Mouse (Mus musculus) kidney, embryonic 14.5 days (tissue): Measurements from ENCODE around the gene BC035044. TPM values are rescaled to one million over a fixed set of nuclear protein-coding genes. Genes with fewer than 3 reads are reported as not detected.
"Not testable (repeated sequence)": the region's sequence is repeated elsewhere in the genome, so short reads cannot be mapped to it uniquely, and the experiment has no call there.

Source experiments
- ATAC-seq: fragments of 200-750 bp; cut with Nextera tagmentation; 2 replicates; pipeline ENCODE4 v1.8.0; 2017; ENCODE audit warnings: moderate number of reproducible peaks, mild to moderate bottlenecking, moderate TSS enrichment, moderate library complexity; ENCODE audit not compliant: low FRiP score, low TSS enrichment
- H3K27ac ChIP-seq: fragments of 300-500 bp; sonication (generic); 2 replicates; pipeline ENCODE4 v1.5.1; 2014; ENCODE audit warnings: low read depth, mild to moderate bottlenecking, low read length, moderate library complexity, mixed read lengths
- H3K27me3 ChIP-seq: fragments of 300-500 bp; sonication (generic); 2 replicates; pipeline ENCODE4 v1.6.1; 2014; ENCODE audit warnings: mild to moderate bottlenecking, low read length; ENCODE audit not compliant: control insufficient read depth, insufficient read depth
- H3K36me3 ChIP-seq: fragments of 300-500 bp; sonication (generic); 2 replicates; pipeline ENCODE4 v1.6.1; 2014; ENCODE audit warnings: low read length, mixed read lengths; ENCODE audit not compliant: control insufficient read depth, insufficient read depth
- H3K4me1 ChIP-seq: fragments of 300-500 bp; sonication (generic); 2 replicates; pipeline ENCODE4 v1.6.1; 2014; ENCODE audit warnings: low read length, mixed read lengths; ENCODE audit not compliant: control insufficient read depth, insufficient read depth
- H3K4me2 ChIP-seq: fragments of 300-500 bp; sonication (generic); replicated peaks from 2 replicates; pipeline ENCODE4 v1.6.1; 2014; ENCODE audit warnings: low read depth, mild to moderate bottlenecking, low read length
- H3K4me3 ChIP-seq: fragments of 300-500 bp; sonication (generic); 2 replicates; pipeline ENCODE4 v1.5.1; 2014; ENCODE audit warnings: mild to moderate bottlenecking, low read length
- H3K9ac ChIP-seq: fragments of 300-500 bp; sonication (generic); 2 replicates; pipeline ENCODE4 v1.6.1; 2014; ENCODE audit warnings: low read depth, mild to moderate bottlenecking, low read length, moderate library complexity
- H3K9me3 ChIP-seq: fragments of 300-500 bp; sonication (generic); 2 replicates; pipeline ENCODE4 v1.6.1; 2016; ENCODE audit warnings: low read length; ENCODE audit not compliant: control insufficient read depth
- WGBS: fragments of 180-500 bp; shearing (Covaris S2); extraction: QIAGEN DNeasy Blood & Tissue Kit; methylation state at CpG from one replicate; pipeline ENCODE4 v1.1.7; 2014; 5-methylcytosine and 5-hydroxymethylcytosine counted together
- polyA plus RNA-seq: library from polyadenylated mRNA; unstranded; fragments of >200 nt; fragmentation: Nextera tagmentation; extraction: Ambion mirVana; gene quantifications from 2 replicates; pipeline ENCODE4 v1.2.1, GENCODE M21; 2014

Gene BC035044
- polyA plus RNA-seq, 1 experiment from 2014 or later: 0.76 TPM

- Histone ChIP-seq H3K27me3 (no peaks in the 10 kb centered on the region), H3K4me1 (0 out of 2 replicates have a peak, but pooled peaks cover 9% of the 10 kb centered on the region), H3K9me3 (no peaks in the 10 kb centered on the region), H3K36me3 (no peaks in the 10 kb centered on the region), H3K27ac (no peak overlapping the region), H3K9ac (no peak overlapping the region), H3K4me3 (no peak overlapping the region), H3K4me2 (no peak overlapping the region)
- WGBS: 86% methylated on average over 5 of the region's 5 CpGs
- ATAC-seq: no peak
Measured at GRCm38 (mm10) chr6:128844586-128845080, 46.3 kb downstream of the BC035044 start.

GRCm38 (mm10) chr6:128844131-128844530, 46.8 kb downstream of the BC035044 start:
- H3K4me1 ChIP-seq: 0 out of 2 replicates have a peak, but pooled peaks cover 9% of the 10 kb centered on the region
- no peaks in the 10 kb centered on the region for H3K36me3 ChIP-seq
- ATAC-seq: no peak
- H3K4me3 ChIP-seq: peak overlapping the region; percentile 89
- no peaks in the 10 kb centered on the region for H3K27me3 ChIP-seq
- no peaks in the 10 kb centered on the region for H3K9me3 ChIP-seq
- 26% methylated on average over 8 of the region's 8 CpGs for WGBS
- H3K27ac ChIP-seq: peak overlapping the region; percentile 20; the same call in 1 of the 2 replicates
- H3K9ac ChIP-seq: no peak overlapping the region
- H3K4me2 ChIP-seq: peak overlapping the region; percentile 64

GRCm38 (mm10) chr6:128843479-128843992, 47.4 kb downstream of the BC035044 start:
- Histone ChIP-seq H3K4me2 (peak overlapping the region; percentile 64), H3K9me3 (no peaks in the 10 kb centered on the region), H3K36me3 (no peaks in the 10 kb centered on the region), H3K4me3 (peak overlapping the region; percentile 89), H3K9ac (peak overlapping the region; percentile 68), H3K27ac (peak overlapping the region; percentile 93), H3K27me3 (no peaks in the 10 kb centered on the region), H3K4me1 (0 out of 2 replicates have a peak, but pooled peaks cover 9% of the 10 kb centered on the region)
- peak; percentile 41 for ATAC-seq
- under 1% methylated on average over 22 of the region's 22 CpGs for WGBS

GRCm38 (mm10) chr6:128842945-128843478, 47.9 kb downstream of the BC035044 start:
- Histone ChIP-seq H3K9me3 (no peaks in the 10 kb centered on the region), H3K4me2 (peak overlapping the region; percentile 64), H3K27ac (peak overlapping the region; percentile 93), H3K9ac (peak overlapping the region; percentile 77), H3K4me1 (0 out of 2 replicates have a peak, but pooled peaks cover 9% of the 10 kb centered on the region), H3K4me3 (peak overlapping the region; percentile 89), H3K27me3 (no peaks in the 10 kb centered on the region), H3K36me3 (no peaks in the 10 kb centered on the region)
- WGBS: under 1% methylated on average over 44 of the region's 44 CpGs
- peak; percentile 71 for ATAC-seq

GRCm38 (mm10) chr6:128842356-128842944, 48.5 kb downstream of the BC035044 start:
- no peaks in the 10 kb centered on the region for H3K27me3 ChIP-seq
- H3K4me2 ChIP-seq: peak overlapping the region; percentile 64
- H3K4me1 ChIP-seq: 0 out of 2 replicates have a peak, but pooled peaks cover 9% of the 10 kb centered on the region
- H3K4me3 ChIP-seq: peak overlapping the region; percentile 89
- no peaks in the 10 kb centered on the region for H3K9me3 ChIP-seq
- H3K9ac ChIP-seq: peak overlapping the region; percentile 77
- 1% methylated on average over 20 of the region's 20 CpGs for WGBS
- no peak for ATAC-seq
- no peaks in the 10 kb centered on the region for H3K36me3 ChIP-seq
- H3K27ac ChIP-seq: peak overlapping the region; percentile 82

- Histone ChIP-seq H3K27me3 (no peaks in the 10 kb centered on the region), H3K4me1 (0 out of 2 replicates have a peak, but pooled peaks cover 9% of the 10 kb centered on the region), H3K4me3 (peak overlapping the region; percentile 89; the same call in 1 of the 2 replicates), H3K9ac (no peak overlapping the region), H3K9me3 (no peaks in the 10 kb centered on the region), H3K36me3 (no peaks in the 10 kb centered on the region), H3K27ac (no peak overlapping the region), H3K4me2 (peak overlapping the region; percentile 64)
- ATAC-seq: no peak
- WGBS: 43% methylated on average over 4 of the region's 4 CpGs
Measured at GRCm38 (mm10) chr6:128841327-128842089, 49.4 kb downstream of the BC035044 start.

GRCm38 (mm10) chr6:128840669-128841068, 50.3 kb downstream of the BC035044 start:
- WGBS: 88% methylated on average over 3 of the region's 3 CpGs
- not testable (repeated sequence) for H3K9me3 ChIP-seq, H3K27ac ChIP-seq, H3K4me1 ChIP-seq, H3K4me2 ChIP-seq, H3K4me3 ChIP-seq, H3K27me3 ChIP-seq, ATAC-seq, H3K9ac ChIP-seq, H3K36me3 ChIP-seq

GRCm38 (mm10) chr6:128839921-128840320, 51.0 kb downstream of the BC035044 start:
- Histone ChIP-seq H3K36me3 (no peaks in the 10 kb centered on the region), H3K27ac (no peak overlapping the region)

More at GRCm38 (mm10) chr6:128839921-128840320, 51.0 kb downstream of the BC035044 start:
- H3K9me3 ChIP-seq: no peaks in the 10 kb centered on the region
- H3K27me3 ChIP-seq: no peaks in the 10 kb centered on the region
- H3K4me3 ChIP-seq: peak overlapping the region; percentile 86
- H3K4me1 ChIP-seq: 0 out of 2 replicates have a peak, but pooled peaks cover 9% of the 10 kb centered on the region
- ATAC-seq: no peak
- 68% methylated on average over 7 of the region's 7 CpGs for WGBS
- no peak overlapping the region for H3K9ac ChIP-seq
- peak overlapping the region; percentile 66 for H3K4me2 ChIP-seq
